Mouse (Mus musculus): ENCODE results near the gene Armh3. TPM values are rescaled to one million over a fixed set of nuclear protein-coding genes. Genes with fewer than 3 reads are reported as not detected.
A peak's percentile ranks its signal among the peaks of the same experiment; 100 is the strongest.

Armh3 gene
- polyA plus RNA-seq, 1 experiment from 2014 or later, result 15.0 TPM

- no peak for ATAC-seq (replicated peaks; ENCODE audit: low FRiP score, low TSS enrichment, low read depth)
- Histone ChIP-seq H3K27ac (ENCODE audit: low read depth) (no peak overlapping the region), H3K36me3 (ENCODE audit: control insufficient read depth, insufficient read depth, low read length) (no peaks in the 10 kb centered on the region), H3K27me3 (replicated peaks; ENCODE audit: control insufficient read depth, insufficient read depth, low read length) (no peaks in the 10 kb centered on the region), H3K4me2 (ENCODE audit: low read length) (no peak overlapping the region), H3K4me1 (replicated peaks; ENCODE audit: control insufficient read depth, insufficient read depth, low read length) (0 out of 2 replicates have a peak, but pooled peaks cover 3% of the 10 kb centered on the region), H3K9me3 (ENCODE audit: control insufficient read depth, low read length) (no peaks in the 10 kb centered on the region), H3K4me3 (ENCODE audit: low read depth, low read length) (no peak overlapping the region), H3K9ac (ENCODE audit: low read length) (no peak overlapping the region)
- WGBS, result 76% methylated on average over 4 of the region's 4 CpGs
- no peak for DNase-seq (ENCODE audit: low spot score)
Observed at GRCm38 (mm10) chr19:45788337-45788736, 210.0 kb downstream of the Armh3 start.

GRCm38 (mm10) chr19:45787450-45787849 lies 210.8 kb downstream of the Armh3 start:
- Histone ChIP-seq H3K4me1 (replicated peaks; ENCODE audit: control insufficient read depth, insufficient read depth, low read length) (0 out of 2 replicates have a peak, but pooled peaks cover 3% of the 10 kb centered on the region), H3K27ac (ENCODE audit: low read depth) (no peak overlapping the region), H3K9ac (ENCODE audit: low read length) (no peak overlapping the region), H3K4me2 (ENCODE audit: low read length) (no peak overlapping the region), H3K36me3 (ENCODE audit: control insufficient read depth, insufficient read depth, low read length) (no peaks in the 10 kb centered on the region), H3K9me3 (ENCODE audit: control insufficient read depth, low read length) (no peaks in the 10 kb centered on the region), H3K4me3 (ENCODE audit: low read depth, low read length) (no peak overlapping the region), H3K27me3 (replicated peaks; ENCODE audit: control insufficient read depth, insufficient read depth, low read length) (no peaks in the 10 kb centered on the region)
- ATAC-seq (replicated peaks; ENCODE audit: low FRiP score, low TSS enrichment, low read depth) (no peak), DNase-seq (ENCODE audit: low spot score) (no peak)
- WGBS, result 80% methylated on average over 3 of the region's 3 CpGs

- Histone ChIP-seq H3K9me3 (ENCODE audit: control insufficient read depth, low read length) (no peaks in the 10 kb centered on the region), H3K4me2 (ENCODE audit: low read length) (no peak overlapping the region), H3K4me1 (replicated peaks; ENCODE audit: control insufficient read depth, insufficient read depth, low read length) (peaks cover 20% of the 10 kb centered on the region), H3K9ac (ENCODE audit: low read length) (no peak overlapping the region), H3K27me3 (replicated peaks; ENCODE audit: control insufficient read depth, insufficient read depth, low read length) (no peaks in the 10 kb centered on the region), H3K36me3 (ENCODE audit: control insufficient read depth, insufficient read depth, low read length) (peaks cover 8% of the 10 kb centered on the region; the same call in 1 of the 2 replicates), H3K4me3 (ENCODE audit: low read depth, low read length) (no peak overlapping the region), H3K27ac (ENCODE audit: low read depth) (no peak overlapping the region)
- ATAC-seq (replicated peaks; ENCODE audit: low FRiP score, low TSS enrichment, low read depth), result no peak
- WGBS, result 40% methylated on average over 3 of the region's 3 CpGs
- no peak for DNase-seq (ENCODE audit: low spot score)
Observed at GRCm38 (mm10) chr19:45785470-45785869, 212.8 kb downstream of the Armh3 start.

GRCm38 (mm10) chr19:45783933-45784576 lies 214.2 kb downstream of the Armh3 start:
- Histone ChIP-seq H3K36me3 (ENCODE audit: control insufficient read depth, insufficient read depth, low read length) (peaks cover 13% of the 10 kb centered on the region; the same call in 1 of the 2 replicates), H3K9me3 (ENCODE audit: control insufficient read depth, low read length) (no peaks in the 10 kb centered on the region), H3K9ac (ENCODE audit: low read length) (peak overlapping the region; percentile 44), H3K4me2 (ENCODE audit: low read length) (peak overlapping the region; percentile 53), H3K4me3 (ENCODE audit: low read depth, low read length) (peak overlapping the region; percentile 91), H3K27ac (ENCODE audit: low read depth) (peak overlapping the region; percentile 68), H3K4me1 (replicated peaks; ENCODE audit: control insufficient read depth, insufficient read depth, low read length) (peaks cover 23% of the 10 kb centered on the region), H3K27me3 (replicated peaks; ENCODE audit: control insufficient read depth, insufficient read depth, low read length) (no peaks in the 10 kb centered on the region)
- ATAC-seq (replicated peaks; ENCODE audit: low FRiP score, low TSS enrichment, low read depth) (no peak; the same call in 1 of the 2 replicates), DNase-seq (ENCODE audit: low spot score) (no peak)
- 28% methylated on average over 17 of the region's 17 CpGs for WGBS

GRCm38 (mm10) chr19:45783181-45783932 lies 214.9 kb downstream of the Armh3 start, which contains the start of gene Mgea5:
TSS of gene Mgea5 (minus strand) at chr19:45783837.
- peaks cover 20% of the 10 kb centered on the region for H3K36me3 ChIP-seq (ENCODE audit: control insufficient read depth, insufficient read depth, low read length)
- peak; percentile 97 for DNase-seq (ENCODE audit: low spot score)
- peak; percentile 97 for ATAC-seq (replicated peaks; ENCODE audit: low FRiP score, low TSS enrichment, low read depth)
- no peaks in the 10 kb centered on the region for H3K9me3 ChIP-seq (ENCODE audit: control insufficient read depth, low read length)
- peak within 1 kb of the TSS; percentile 91 for H3K4me3 ChIP-seq (ENCODE audit: low read depth, low read length)
- H3K4me1 ChIP-seq (replicated peaks; ENCODE audit: control insufficient read depth, insufficient read depth, low read length), result peaks cover 23% of the 10 kb centered on the region
- H3K27me3 ChIP-seq (replicated peaks; ENCODE audit: control insufficient read depth, insufficient read depth, low read length), result no peaks in the 10 kb centered on the region
- under 1% methylated on average over 59 of the region's 71 CpGs for WGBS
- H3K4me2 ChIP-seq (ENCODE audit: low read length), result peak within 1 kb of the TSS; percentile 84
- peak within 1 kb of the TSS; percentile 95 for H3K27ac ChIP-seq (ENCODE audit: low read depth)
- peak within 1 kb of the TSS; percentile 97 for H3K9ac ChIP-seq (ENCODE audit: low read length)

GRCm38 (mm10) chr19:45782315-45783001 lies 215.8 kb downstream of the Armh3 start:
- Histone ChIP-seq H3K27ac (ENCODE audit: low read depth) (peak overlapping the region; percentile 95), H3K4me1 (replicated peaks; ENCODE audit: control insufficient read depth, insufficient read depth, low read length) (peaks cover 23% of the 10 kb centered on the region), H3K9ac (ENCODE audit: low read length) (peak overlapping the region; percentile 97), H3K4me2 (ENCODE audit: low read length) (peak overlapping the region; percentile 84), H3K27me3 (replicated peaks; ENCODE audit: control insufficient read depth, insufficient read depth, low read length) (no peaks in the 10 kb centered on the region), H3K36me3 (ENCODE audit: control insufficient read depth, insufficient read depth, low read length) (peaks cover 29% of the 10 kb centered on the region), H3K4me3 (ENCODE audit: low read depth, low read length) (peak overlapping the region; percentile 91), H3K9me3 (ENCODE audit: control insufficient read depth, low read length) (no peaks in the 10 kb centered on the region)
- under 1% methylated on average over 32 of the region's 36 CpGs for WGBS
- DNase-seq (ENCODE audit: low spot score) (peak; percentile 87), ATAC-seq (replicated peaks; ENCODE audit: low FRiP score, low TSS enrichment, low read depth) (peak; percentile 47)

- Histone ChIP-seq H3K4me1 (replicated peaks; ENCODE audit: control insufficient read depth, insufficient read depth, low read length) (peaks cover 23% of the 10 kb centered on the region), H3K4me3 (ENCODE audit: low read depth, low read length) (peak overlapping the region; percentile 91), H3K9me3 (ENCODE audit: control insufficient read depth, low read length) (no peaks in the 10 kb centered on the region), H3K36me3 (ENCODE audit: control insufficient read depth, insufficient read depth, low read length) (peaks cover 37% of the 10 kb centered on the region), H3K27ac (ENCODE audit: low read depth) (no peak overlapping the region), H3K4me2 (ENCODE audit: low read length) (peak overlapping the region; percentile 84), H3K9ac (ENCODE audit: low read length) (no peak overlapping the region; the same call in 1 of the 2 replicates), H3K27me3 (replicated peaks; ENCODE audit: control insufficient read depth, insufficient read depth, low read length) (no peaks in the 10 kb centered on the region)
- ATAC-seq (replicated peaks; ENCODE audit: low FRiP score, low TSS enrichment, low read depth), result no peak
- DNase-seq (ENCODE audit: low spot score), result no peak
- 63% methylated on average over 8 of the region's 8 CpGs for WGBS
Observed at GRCm38 (mm10) chr19:45781676-45782075, 216.6 kb downstream of the Armh3 start.

GRCm38 (mm10) chr19:45780350-45780915 lies 217.9 kb downstream of the Armh3 start:
- no peak for DNase-seq (ENCODE audit: low spot score)
- no peak overlapping the region for H3K9ac ChIP-seq (ENCODE audit: low read length)
- peaks cover 50% of the 10 kb centered on the region for H3K36me3 ChIP-seq (ENCODE audit: control insufficient read depth, insufficient read depth, low read length)
- no peak for ATAC-seq (replicated peaks; ENCODE audit: low FRiP score, low TSS enrichment, low read depth)
- no peaks in the 10 kb centered on the region for H3K27me3 ChIP-seq (replicated peaks; ENCODE audit: control insufficient read depth, insufficient read depth, low read length)
- 0 out of 2 replicates have a peak overlapping the region, but pooled peaks have one; percentile 4 for H3K4me2 ChIP-seq (ENCODE audit: low read length)
- no peak overlapping the region for H3K4me3 ChIP-seq (ENCODE audit: low read depth, low read length)
- H3K4me1 ChIP-seq (replicated peaks; ENCODE audit: control insufficient read depth, insufficient read depth, low read length), result peaks cover 23% of the 10 kb centered on the region
- H3K27ac ChIP-seq (ENCODE audit: low read depth), result no peak overlapping the region
- H3K9me3 ChIP-seq (ENCODE audit: control insufficient read depth, low read length), result no peaks in the 10 kb centered on the region
- 80% methylated on average over 13 of the region's 13 CpGs for WGBS

Measured in intestine, embryonic 14.5 days (tissue).